Mouse (Mus musculus) midbrain, postnatal 0 days (tissue): ENCODE measurements around the gene Flad1. TPM values are rescaled to one million over a fixed set of nuclear protein-coding genes. Genes with fewer than 3 reads are reported as not detected.
A peak's percentile ranks its signal among the peaks of the same experiment; 100 is the strongest.

Source experiments
- ATAC-seq: fragments of 200-750 bp; cut with Nextera tagmentation; 2 replicates; pipeline ENCODE4 v1.8.0; 2017; ENCODE audit warnings: moderate number of reproducible peaks, mild to moderate bottlenecking, moderate TSS enrichment, moderate library complexity; ENCODE audit not compliant: low FRiP score
- DNase-seq: peaks from one replicate; pipeline ENCODE4 v3.0.0-alpha.2; 2015; ENCODE audit warnings: low spot score
- H3K27ac ChIP-seq: fragments of 300-500 bp; sonication (generic); 2 replicates; pipeline ENCODE4 v1.5.1; 2014; ENCODE audit warnings: low read depth, mild to moderate bottlenecking, low read length, mixed read lengths
- H3K27me3 ChIP-seq: fragments of 300-500 bp; sonication (generic); 2 replicates; pipeline ENCODE4 v1.6.1; 2014; ENCODE audit warnings: low read length, control low read depth, mixed read lengths; ENCODE audit not compliant: insufficient read depth
- H3K36me3 ChIP-seq: fragments of 300-500 bp; sonication (generic); 2 replicates; pipeline ENCODE4 v1.6.1; 2014; ENCODE audit warnings: low read length, control low read depth, mixed read lengths; ENCODE audit not compliant: insufficient read depth
- H3K4me1 ChIP-seq: fragments of 300-500 bp; sonication (generic); 2 replicates; pipeline ENCODE4 v1.6.1; 2014; ENCODE audit warnings: mild to moderate bottlenecking, control low read depth, antibody characterized with exemption, low read length, mixed read lengths; ENCODE audit not compliant: insufficient read depth
- H3K4me2 ChIP-seq: fragments of 300-500 bp; sonication (generic); 2 replicates; pipeline ENCODE4 v1.6.1; 2014; ENCODE audit warnings: low read depth, mild to moderate bottlenecking, low read length, mixed read lengths; ENCODE audit not compliant: poor library complexity, severe bottlenecking
- H3K4me3 ChIP-seq: fragments of 300-500 bp; sonication (generic); 2 replicates; pipeline ENCODE4 v1.5.1; 2014; ENCODE audit warnings: low read depth, mild to moderate bottlenecking, low read length, moderate library complexity
- H3K9ac ChIP-seq: fragments of 300-500 bp; sonication (generic); replicated peaks from 2 replicates; pipeline ENCODE4 v1.6.1; 2014; ENCODE audit warnings: mild to moderate bottlenecking, low read length, moderate library complexity, mixed read lengths; ENCODE audit not compliant: poor library complexity, severe bottlenecking
- H3K9me3 ChIP-seq: fragments of 300-500 bp; sonication (generic); 2 replicates; pipeline ENCODE4 v1.6.1; 2016; ENCODE audit warnings: low read length, control low read depth
- CTCF ChIP-seq: IDR thresholded peaks from 2 replicates; pipeline ENCODE4 v1.5.1; 2016; ENCODE audit warnings: antibody characterized with exemption, mild to moderate bottlenecking
- WGBS: fragments of 180-500 bp; shearing (Covaris S2); extraction: QIAGEN DNeasy Blood & Tissue Kit; methylation state at CpG from one replicate; pipeline ENCODE4 v1.1.7; 2014; 5-methylcytosine and 5-hydroxymethylcytosine counted together
- polyA plus RNA-seq: library from polyadenylated mRNA; unstranded; fragments of >200 nt; fragmentation: Nextera tagmentation; extraction: Ambion mirVana; gene quantifications from 2 replicates; pipeline ENCODE4 v1.2.1, GENCODE M21; 2015
- total RNA-seq: library from RNA; depleted of rRNA; stranded (reverse); fragments of >200 nt; gene quantifications from 2 replicates; pipeline ENCODE4 v1.2.3, GENCODE M21; 2014

The Flad1 gene
- total and polyA plus RNA-seq, 2 experiments from 2014 or later = 26.0 to 34.1 TPM

DNA sequence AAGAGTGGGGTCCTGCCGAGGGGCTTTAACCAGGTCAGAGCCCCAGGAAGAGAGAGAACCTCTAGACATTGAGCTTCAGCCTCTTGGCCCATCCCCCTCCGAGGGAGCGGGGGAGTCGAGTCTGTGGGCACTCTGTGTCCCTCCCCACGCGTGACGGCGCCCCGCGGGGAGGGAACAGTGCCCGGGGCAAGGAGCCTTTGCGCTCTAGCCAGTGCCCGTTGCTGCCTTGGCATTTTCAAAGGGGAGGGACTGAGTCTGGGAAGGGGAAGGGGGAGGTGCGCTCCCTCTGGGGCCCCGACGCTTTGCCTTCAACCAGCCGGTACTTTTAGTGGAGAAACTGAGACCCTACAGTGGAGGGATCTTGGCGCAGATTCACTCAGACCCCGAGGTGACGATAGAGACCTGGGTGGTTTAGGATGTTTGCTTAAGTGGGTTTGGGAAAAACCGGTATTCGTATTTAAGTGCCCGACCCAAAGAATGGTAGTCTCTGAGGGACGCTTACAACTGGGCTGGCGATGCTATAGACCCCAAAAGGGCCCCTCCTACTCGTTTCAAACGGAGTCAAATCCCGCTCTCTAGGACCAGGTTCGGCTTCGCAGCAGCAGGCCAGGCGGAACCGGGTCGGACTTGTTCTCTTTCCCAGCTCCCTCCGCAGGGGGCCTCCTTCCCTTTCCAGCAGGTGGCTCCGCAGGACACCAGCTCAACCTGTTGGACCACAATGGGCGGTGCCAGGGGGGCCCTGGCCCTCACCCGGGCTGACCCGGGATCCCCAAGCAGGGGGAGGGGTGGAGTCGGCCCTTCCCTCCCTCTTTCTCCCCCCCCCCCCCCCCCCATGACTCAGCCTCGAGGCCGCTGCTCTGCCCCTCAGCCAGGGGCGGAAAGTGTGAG is 17.4 kb downstream of the Flad1 start, which contains the start of gene Zbtb7b:
Gene Zbtb7b (minus strand): TSS at position 771 of the 888 bp plus-strand sequence.
- 1% methylated on average over 39 of the region's 42 CpGs for WGBS
- peak; percentile 36 for TF ChIP-seq CTCF

DNA sequence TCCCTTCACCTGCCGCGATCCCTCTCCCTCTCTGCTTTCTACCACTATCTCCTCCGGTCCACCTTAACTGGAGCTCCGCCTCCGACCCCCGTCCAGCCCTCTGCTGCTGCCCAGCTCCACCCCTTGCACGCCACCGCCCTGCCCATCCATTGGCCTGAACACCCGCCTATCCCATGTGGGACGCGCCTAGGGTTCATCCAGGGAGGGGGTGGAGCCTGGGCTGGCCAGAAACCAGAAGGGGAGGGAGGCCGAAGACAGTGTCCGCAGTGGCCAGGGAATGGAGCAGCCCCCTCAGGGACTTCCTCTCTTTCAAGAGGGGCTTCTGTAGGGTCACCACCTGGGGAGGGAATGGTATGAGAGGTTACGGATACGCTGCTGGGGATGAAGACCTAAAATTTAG is 18.1 kb downstream of the Flad1 start:
- TF ChIP-seq CTCF = no peak
- WGBS = 0% methylated on average over 15 of the region's 15 CpGs
- peak overlapping the region; percentile 29; the same call in 1 of the 2 replicates for H3K9ac ChIP-seq
- peaks cover 19% of the 10 kb centered on the region for H3K4me1 ChIP-seq
- H3K9me3 ChIP-seq = no peaks in the 10 kb centered on the region
- H3K4me2 ChIP-seq = peak overlapping the region; percentile 100
- H3K36me3 ChIP-seq = no peaks in the 10 kb centered on the region
- H3K4me3 ChIP-seq = peak overlapping the region; percentile 54
- peaks cover 14% of the 10 kb centered on the region; the same call in 1 of the 2 replicates for H3K27me3 ChIP-seq
- DNase-seq (peak; percentile 96), ATAC-seq (peak; percentile 92)
- H3K27ac ChIP-seq = peak overlapping the region; percentile 38

More for the DNA sequence above, 17.4 kb downstream of the Flad1 start, which contains the start of gene Zbtb7b:
- H3K36me3 ChIP-seq = no peaks in the 10 kb centered on the region
- H3K4me2 ChIP-seq = peak within 1 kb of the TSS; percentile 100
- peak within 1 kb of the TSS; percentile 38 for H3K27ac ChIP-seq
- peaks cover 19% of the 10 kb centered on the region for H3K4me1 ChIP-seq
- DNase-seq = peak; percentile 59
- peak; percentile 53 for ATAC-seq
- peaks cover 14% of the 10 kb centered on the region; the same call in 1 of the 2 replicates for H3K27me3 ChIP-seq
- no peaks in the 10 kb centered on the region for H3K9me3 ChIP-seq
- peak within 1 kb of the TSS; percentile 54 for H3K4me3 ChIP-seq
- peak within 1 kb of the TSS; percentile 29; the same call in 1 of the 2 replicates for H3K9ac ChIP-seq

DNA sequence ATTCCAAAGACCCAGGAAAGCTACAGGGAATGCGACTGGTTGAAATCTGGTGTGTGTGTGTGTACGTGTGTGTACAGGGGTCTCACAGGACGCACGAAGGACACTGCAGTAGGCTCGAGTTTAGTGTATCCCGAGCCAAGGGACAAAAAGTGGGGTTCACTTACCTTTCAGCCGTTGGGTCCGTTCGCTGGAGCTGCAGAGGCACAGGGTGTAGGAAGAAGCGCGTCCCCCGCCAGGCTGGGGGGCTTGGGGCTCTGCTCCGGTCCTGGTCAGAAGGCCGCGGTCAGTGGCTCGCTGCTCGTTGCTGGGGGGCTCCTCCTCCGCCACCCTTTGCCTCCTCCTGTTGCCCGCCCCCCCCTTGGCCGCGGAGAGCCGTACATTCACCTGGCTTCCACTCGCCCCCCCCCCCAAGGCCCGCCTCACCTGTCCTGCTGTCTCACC is 18.8 kb downstream of the Flad1 start:
- H3K27ac ChIP-seq = no peak overlapping the region
- peak overlapping the region; percentile 54 for H3K4me3 ChIP-seq
- H3K9ac ChIP-seq = peak overlapping the region; percentile 61; the same call in 1 of the 2 replicates
- no peak for TF ChIP-seq CTCF
- under 1% methylated on average over 18 of the region's 24 CpGs for WGBS
- H3K4me1 ChIP-seq = peaks cover 19% of the 10 kb centered on the region
- peaks cover 14% of the 10 kb centered on the region; the same call in 1 of the 2 replicates for H3K27me3 ChIP-seq
- no peaks in the 10 kb centered on the region for H3K36me3 ChIP-seq
- H3K4me2 ChIP-seq = peak overlapping the region; percentile 100
- ATAC-seq (no peak), DNase-seq (no peak)
- H3K9me3 ChIP-seq = no peaks in the 10 kb centered on the region

DNA sequence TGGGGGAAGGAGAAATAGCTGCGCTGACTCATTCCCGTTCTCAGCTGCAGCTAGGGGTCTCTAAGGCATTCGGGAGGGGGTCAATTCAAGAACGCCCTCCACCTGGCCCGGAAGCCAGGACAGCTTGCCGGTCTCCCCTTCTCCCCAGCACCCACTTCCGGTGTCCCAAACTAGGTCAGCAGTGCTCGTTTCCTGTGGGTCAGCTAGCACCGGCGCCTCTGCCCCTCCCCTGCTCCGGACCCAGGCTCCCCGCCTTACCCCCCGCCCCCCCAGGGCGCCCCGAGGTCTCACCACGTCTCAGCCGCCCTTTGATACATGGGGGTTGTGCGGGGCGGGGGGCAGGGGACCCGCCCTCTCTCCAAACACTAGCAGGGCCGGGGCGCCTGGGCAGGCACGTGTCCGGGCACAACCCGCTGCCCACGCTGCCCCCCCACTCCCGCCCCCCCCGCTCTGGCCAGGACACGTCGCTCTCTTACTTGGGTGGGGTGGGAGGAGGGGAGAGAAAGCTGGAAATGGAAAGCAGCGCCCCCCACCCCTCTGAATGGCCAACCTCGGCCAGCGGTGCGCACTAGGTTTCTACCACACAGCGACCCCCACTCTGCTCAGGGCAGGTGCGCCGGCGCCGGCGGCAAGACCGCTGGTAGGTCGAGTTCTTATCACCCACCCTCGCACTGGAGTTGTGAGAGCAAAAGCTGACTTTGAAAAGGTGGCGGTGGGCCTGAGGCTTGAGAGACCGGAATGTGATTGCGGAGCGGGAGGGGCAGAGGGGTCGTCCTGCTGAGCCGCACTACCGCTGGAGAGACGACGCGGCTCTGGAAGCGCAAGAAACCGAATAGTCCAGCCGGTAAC is 19.8 kb downstream of the Flad1 start:
- Histone ChIP-seq H3K36me3 (no peaks in the 10 kb centered on the region), H3K27me3 (peaks cover 14% of the 10 kb centered on the region; the same call in 1 of the 2 replicates), H3K4me3 (peak overlapping the region; percentile 54), H3K4me2 (peak overlapping the region; percentile 100), H3K9me3 (no peaks in the 10 kb centered on the region), H3K27ac (0 out of 2 replicates have a peak overlapping the region, but pooled peaks have one; percentile 38), H3K9ac (peak overlapping the region; percentile 61), H3K4me1 (peaks cover 19% of the 10 kb centered on the region)
- DNase-seq = peak; percentile 27
- ATAC-seq = no peak
- under 1% methylated on average over 47 of the region's 56 CpGs for WGBS
- peak; percentile 25 for TF ChIP-seq CTCF

DNA sequence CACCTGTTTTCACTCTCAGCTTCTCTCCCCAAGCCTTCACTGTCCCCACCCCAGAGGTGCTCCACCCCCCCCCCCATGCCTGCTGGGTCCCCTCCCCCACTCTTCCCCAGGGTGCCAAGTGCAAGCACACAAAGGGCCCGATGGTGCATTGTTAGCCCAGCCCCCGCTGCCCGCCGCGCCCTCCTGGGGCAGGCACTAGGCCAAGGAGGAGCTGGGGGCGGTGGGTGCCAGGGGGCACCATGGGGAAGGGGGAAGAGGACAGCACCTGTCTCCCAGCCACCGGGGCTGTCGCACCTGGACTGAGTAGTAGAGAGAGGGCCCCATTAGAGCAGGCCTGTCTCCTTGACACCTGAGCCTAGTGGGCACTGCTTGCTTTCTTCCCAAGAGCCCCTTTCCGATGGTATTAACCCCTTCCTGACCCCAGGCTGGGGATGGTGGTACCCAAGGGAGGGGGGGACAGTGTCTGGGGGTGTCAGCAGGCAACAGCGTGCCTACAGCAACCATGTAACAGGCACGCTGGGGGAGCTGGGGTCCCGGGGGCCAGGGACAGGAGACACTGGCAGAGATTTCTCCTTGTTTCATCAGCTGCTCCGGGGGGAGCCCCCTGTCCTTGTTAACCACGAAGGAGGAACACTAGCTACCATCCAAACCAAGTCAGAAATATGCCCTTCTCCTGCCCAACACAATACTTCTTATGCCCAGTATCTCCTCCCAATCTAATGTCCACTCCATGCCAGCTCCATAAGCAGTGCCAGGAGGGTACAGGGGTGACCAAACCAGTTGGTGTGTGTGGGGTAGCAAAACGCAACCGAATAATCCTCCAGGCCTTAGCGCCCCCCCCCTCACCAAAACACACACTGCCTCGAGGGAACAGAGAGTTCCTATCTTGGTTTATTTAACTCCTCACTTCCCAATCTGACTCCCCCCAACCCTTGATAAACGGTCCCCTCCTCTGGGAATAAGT is 20.7 kb downstream of the Flad1 start:
- Histone ChIP-seq H3K4me1 (peaks cover 15% of the 10 kb centered on the region), H3K9me3 (no peaks in the 10 kb centered on the region), H3K9ac (peak overlapping the region; percentile 61), H3K27me3 (peaks cover 9% of the 10 kb centered on the region; the same call in 1 of the 2 replicates), H3K36me3 (no peaks in the 10 kb centered on the region), H3K27ac (no peak overlapping the region), H3K4me2 (peak overlapping the region; percentile 100), H3K4me3 (peak overlapping the region; percentile 54)
- WGBS = 16% methylated on average over 19 of the region's 19 CpGs
- no peak for ATAC-seq
- no peak for DNase-seq
- TF ChIP-seq CTCF = no peak
